ENCODE assay signal across 10 mouse cellular contexts in genomic region chr11:54307139-54307816, GRCm38 (mm10). TPM values are rescaled to one million over a fixed set of nuclear protein-coding genes. Genes with fewer than 3 reads are reported as not detected.
DNase-seq lines count a peak whose midpoint lies in the region; ATAC-seq and TF ChIP-seq lines count a peak whose summit lies in the region.
"Had no signal": no experiment of that assay in that cellular context is flagged by ENCODE, and none has a peak within 500 bp of the region (broad histone marks: within the 10 kb centered on the region; RNA-seq: fewer than 3 reads in every experiment).

No protein-coding gene starts in this region.

- no peak for ATAC-seq in intestine, postnatal 0 days
- ATAC-seq in intestine, embryonic 15.5 days: no peak
- ATAC-seq in midbrain, embryonic 16.5 days: no peak

- H3K27me3 ChIP-seq in intestine, postnatal 0 days (replicated peaks; ENCODE audit: control insufficient read depth, insufficient read depth, low read length): peaks cover 21% of the 10 kb centered on the region
- peaks cover 8% of the 10 kb centered on the region; the same call in 1 of the 2 replicates for H3K27me3 ChIP-seq in intestine, embryonic 15.5 days (replicated peaks)
- H3K27me3 ChIP-seq in midbrain, embryonic 16.5 days (ENCODE audit: control insufficient read depth, insufficient read depth, low read depth, low read length): no peaks in the 10 kb centered on the region

- H3K4me1 ChIP-seq in intestine, postnatal 0 days (replicated peaks; ENCODE audit: control insufficient read depth, insufficient read depth, low read length): no peaks in the 10 kb centered on the region
- peaks cover 4% of the 10 kb centered on the region for H3K4me1 ChIP-seq in intestine, embryonic 15.5 days (replicated peaks)
- H3K4me1 ChIP-seq in midbrain, embryonic 16.5 days (ENCODE audit: control insufficient read depth, insufficient read depth, low read length): peaks cover 44% of the 10 kb centered on the region

- H3K4me3 ChIP-seq in intestine, postnatal 0 days (ENCODE audit: low read depth, low read length): no peak overlapping the region
- H3K4me3 ChIP-seq in intestine, embryonic 15.5 days (replicated peaks): no peak overlapping the region
- H3K4me3 ChIP-seq in midbrain, embryonic 16.5 days (ENCODE audit: low read depth, low read length): no peak overlapping the region
- H3K4me3 ChIP-seq: limb, embryonic 13.5 days; stomach, embryonic 15.5 days had no signal

- H3K9me3 ChIP-seq in intestine, postnatal 0 days (ENCODE audit: control insufficient read depth): no peaks in the 10 kb centered on the region
- H3K9me3 ChIP-seq in intestine, embryonic 15.5 days: no peaks in the 10 kb centered on the region
- no peaks in the 10 kb centered on the region for H3K9me3 ChIP-seq in midbrain, embryonic 16.5 days (replicated peaks; ENCODE audit: control insufficient read depth, low read length, poor library complexity, severe bottlenecking)
- H3K9me3 ChIP-seq: limb, embryonic 13.5 days; stomach, embryonic 15.5 days had no signal

- H3K9ac ChIP-seq in intestine, postnatal 0 days (ENCODE audit: low read depth, low read length): no peak overlapping the region
- H3K9ac ChIP-seq in intestine, embryonic 15.5 days: no peak overlapping the region
- no peak overlapping the region for H3K9ac ChIP-seq in midbrain, embryonic 16.5 days (ENCODE audit: low read depth, low read length)
- H3K9ac ChIP-seq: limb, embryonic 13.5 days; stomach, embryonic 15.5 days had no signal

- intact Hi-C loops in heart, postnatal 10 days (cut with DNase I): loop anchor here (1.0 to 5.0 kb wide), 4 partner anchors 47 to 228 kb away; no protein-coding TSS in a partner anchor

- H3K4me2 ChIP-seq in intestine, postnatal 0 days (replicated peaks; ENCODE audit: low read depth): no peak overlapping the region
- H3K4me2 ChIP-seq in intestine, embryonic 15.5 days (replicated peaks): no peak overlapping the region
- no peak overlapping the region for H3K4me2 ChIP-seq in midbrain, embryonic 16.5 days (ENCODE audit: low read length)
- H3K4me2 ChIP-seq: limb, embryonic 13.5 days; stomach, embryonic 15.5 days had no signal

- H3K36me3 ChIP-seq in intestine, postnatal 0 days (ENCODE audit: control insufficient read depth, insufficient read depth): no peaks in the 10 kb centered on the region
- H3K36me3 ChIP-seq in intestine, embryonic 15.5 days: no peaks in the 10 kb centered on the region
- no peaks in the 10 kb centered on the region for H3K36me3 ChIP-seq in midbrain, embryonic 16.5 days (ENCODE audit: control insufficient read depth, insufficient read depth, low read length)
- H3K36me3 ChIP-seq: limb, embryonic 13.5 days; stomach, embryonic 15.5 days had no signal

- DNase-seq in ES-CJ7 (ENCODE audit: low read depth, low spot score): peak; percentile 35
- DNase-seq in cerebellum, adult 18-20 months: peak; percentile 73 to 81
- peak; percentile 60 to 74 for DNase-seq in heart, postnatal 10 days
- DNase-seq in left cerebral cortex, adult 18-20 months (ENCODE audit: low spot score in 2 of 2): peak; percentile 70 to 71
- DNase-seq in retina, embryonic 14.5 days (ENCODE audit: low spot score): peak; percentile 77

- TF ChIP-seq CTCF in intestine, postnatal 0 days (IDR thresholded peaks at IDR 0.05; ENCODE audit: low read depth): peak; percentile 73

- H3K27ac ChIP-seq in intestine, postnatal 0 days (ENCODE audit: low read depth, low read length): no peak overlapping the region
- no peak overlapping the region for H3K27ac ChIP-seq in intestine, embryonic 15.5 days
- H3K27ac ChIP-seq in midbrain, embryonic 16.5 days (ENCODE audit: low read length): no peak overlapping the region
- H3K27ac ChIP-seq: limb, embryonic 13.5 days; stomach, embryonic 15.5 days had no signal

- WGBS in intestine, postnatal 0 days: 69% methylated on average over 7 of the region's 7 CpGs
- 74% methylated on average over 7 of the region's 7 CpGs for WGBS in intestine, embryonic 15.5 days
- WGBS in midbrain, embryonic 16.5 days: 84% methylated on average over 7 of the region's 7 CpGs

RNA-seq across cellular contexts. Expression of gene Acsl6, which starts 3.7 kb away (rescaled TPM):
- 1.2 and 1.3 TPM in 2 replicates for polyA plus RNA-seq in intestine, postnatal 0 days (2015; fragmentation: Nextera tagmentation; extraction: Ambion mirVana)
- 1.7 and 2.6 TPM in 2 replicates for polyA plus RNA-seq in intestine, embryonic 15.5 days (2015; fragmentation: Nextera tagmentation; extraction: Ambion mirVana)
- total RNA-seq in heart, postnatal 10 days (2021): under 1 TPM; 0.27 to 0.45 TPM
- total RNA-seq in left cerebral cortex, adult 18-20 months (2021): 100 to 1,000 TPM; 178 to 205 TPM
- 46.2 and 47.0 TPM in 2 replicates for polyA plus RNA-seq in midbrain, embryonic 16.5 days (2015; fragmentation: Nextera tagmentation; extraction: Ambion mirVana)

RNA-seq across cellular contexts. Expression of gene Il3, which starts 40.2 kb away (rescaled TPM):
- polyA plus RNA-seq in intestine, postnatal 0 days (2015; fragmentation: Nextera tagmentation; extraction: Ambion mirVana): not detected in 2 replicates
- not detected in 2 replicates for polyA plus RNA-seq in intestine, embryonic 15.5 days (2015; fragmentation: Nextera tagmentation; extraction: Ambion mirVana)
- total RNA-seq in heart, postnatal 10 days (2021): not detected
- not detected for total RNA-seq in left cerebral cortex, adult 18-20 months (2021)
- not detected in 2 replicates for polyA plus RNA-seq in midbrain, embryonic 16.5 days (2015; fragmentation: Nextera tagmentation; extraction: Ambion mirVana)
- polyA plus RNA-seq: limb, embryonic 13.5 days; stomach, embryonic 15.5 days had no signal

RNA-seq across cellular contexts. Expression of gene Csf2, which starts 57.8 kb away (rescaled TPM):
- polyA plus RNA-seq in intestine, postnatal 0 days (2015; fragmentation: Nextera tagmentation; extraction: Ambion mirVana): 0.71 and 1.3 TPM in 2 replicates
- 0.36 and 0.57 TPM in 2 replicates for polyA plus RNA-seq in intestine, embryonic 15.5 days (2015; fragmentation: Nextera tagmentation; extraction: Ambion mirVana)
- total RNA-seq in heart, postnatal 10 days (2021): not detected
- not detected for total RNA-seq in left cerebral cortex, adult 18-20 months (2021)
- not detected in 2 replicates for polyA plus RNA-seq in midbrain, embryonic 16.5 days (2015; fragmentation: Nextera tagmentation; extraction: Ambion mirVana)
- polyA plus RNA-seq: limb, embryonic 13.5 days had no signal

Comparison
In these comparisons a context has a peak if more than half of its experiments do, and no peak if none do; other contexts are left out.
1. RNA of gene Acsl6, which starts 3.7 kb away (polyA plus RNA-seq): 46.2 to 47.0 TPM in midbrain, embryonic 16.5 days; 1.7 to 2.6 TPM in intestine, embryonic 15.5 days and 1.2 to 1.3 TPM in intestine, postnatal 0 days; every median in the first group is over 10 times any median in the second.
2. Peak in every context shown above with its lines, with median percentiles within 50 percentile points of each other: DNase-seq.